Mouse (Mus musculus): ENCODE measurements around the gene Gstm2.
A peak's percentile ranks its signal among the peaks of the same experiment; 100 is the strongest.

Gstm2 gene

DNA sequence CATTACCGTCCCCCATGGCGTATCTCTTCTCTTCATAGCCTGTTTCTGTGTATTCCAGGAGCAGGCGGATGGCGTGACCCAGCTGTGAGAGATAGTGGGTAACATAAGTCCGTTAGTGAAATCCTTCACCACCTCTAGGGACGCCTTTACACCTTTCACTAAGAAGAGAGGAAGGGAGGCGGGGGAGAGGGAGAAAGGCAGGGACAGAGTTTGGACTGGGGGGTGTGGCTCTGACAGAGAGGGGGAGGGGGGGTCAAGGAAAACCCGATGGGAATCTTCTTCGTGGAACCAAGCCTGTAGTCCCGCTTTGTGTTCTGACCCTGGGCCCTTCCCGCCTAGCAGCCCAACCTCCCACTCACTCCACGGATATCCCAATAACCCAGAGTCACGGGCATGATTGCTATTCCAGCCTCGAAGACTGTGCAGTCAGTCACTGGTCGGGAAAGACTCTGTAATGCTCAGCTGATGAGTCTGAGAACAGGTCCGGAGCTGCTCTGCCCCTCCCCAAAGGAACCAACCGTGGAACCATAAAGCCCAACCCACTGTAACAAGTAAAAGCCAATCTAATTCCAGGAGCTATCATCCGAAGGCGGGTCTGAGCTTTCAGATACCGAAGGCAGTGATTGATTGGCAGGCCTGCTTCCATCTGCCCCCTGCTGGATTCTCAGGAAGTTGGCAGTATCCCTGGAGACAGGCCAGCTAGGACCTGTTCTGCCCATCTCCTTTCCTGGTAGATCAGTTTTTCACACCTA lies 42.8 kb downstream of the Gstm2 start, which contains the start of gene Gstm6:
Gene Gstm6, minus strand, starts transcription at position 511 of the 752 bp plus-strand sequence.
- no peak for DNase-seq (ENCODE audit: low spot score in 2 of 2)

DNA sequence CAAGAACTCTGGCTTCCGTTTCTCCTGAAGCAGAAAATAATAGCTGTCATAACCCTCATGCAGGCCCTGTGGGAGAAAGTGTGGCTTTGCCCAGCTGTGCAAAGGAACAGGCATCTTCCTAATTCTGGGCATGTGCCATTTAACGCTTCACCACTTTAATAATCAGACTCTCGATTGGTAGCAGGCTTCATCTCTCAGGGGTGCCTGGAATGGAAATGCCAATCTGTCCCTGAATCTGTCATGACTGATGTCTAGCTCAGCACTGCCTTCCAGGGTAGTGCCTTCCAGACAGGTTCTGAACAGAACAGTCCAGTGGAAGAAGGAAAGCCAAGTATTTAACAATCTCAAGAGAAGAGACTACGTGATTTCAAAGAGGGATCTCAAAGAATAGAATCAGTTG lies 45.0 kb downstream of the Gstm2 start:
- no peak for DNase-seq (ENCODE audit: low spot score in 2 of 2)

DNA sequence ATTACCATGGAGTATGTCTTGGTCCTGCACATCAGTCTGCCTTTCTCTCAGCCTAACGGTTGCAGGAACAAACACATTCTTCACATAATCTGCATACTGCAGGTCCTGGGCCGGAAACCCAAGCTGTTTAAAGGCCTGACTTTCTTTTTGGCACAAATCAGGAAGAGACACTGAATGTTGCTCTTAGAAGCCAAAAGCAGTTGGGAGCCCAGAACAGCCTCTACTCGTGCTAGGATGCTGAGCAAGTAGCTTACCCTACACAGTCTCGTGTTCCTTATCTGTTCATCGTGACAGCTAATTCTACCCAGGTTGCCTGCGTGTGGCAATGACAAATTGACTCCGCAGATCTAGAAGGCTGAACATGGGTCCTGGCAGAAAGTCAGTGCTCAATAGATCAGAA lies 45.7 kb downstream of the Gstm2 start:
- DNase-seq (ENCODE audit: low spot score in 2 of 2), result no peak

DNA sequence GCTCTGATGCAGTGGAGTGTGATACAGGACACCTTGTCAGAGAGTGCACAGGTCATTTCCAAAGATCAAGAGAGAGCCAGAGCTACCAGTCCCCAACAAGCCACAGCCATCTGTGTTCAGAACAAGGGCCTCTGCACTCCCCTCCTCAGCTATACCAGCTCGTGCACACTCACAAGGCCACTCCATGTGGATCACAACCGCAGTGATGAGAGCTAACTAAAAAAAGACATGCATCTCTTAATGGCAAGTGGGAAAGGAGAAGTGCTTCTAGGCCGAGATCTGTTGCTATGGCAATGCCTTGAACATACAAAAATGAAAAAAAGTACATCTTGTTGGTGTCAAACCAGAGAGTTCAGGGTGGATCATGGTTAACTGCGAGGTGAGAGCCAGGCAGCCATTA lies 46.4 kb downstream of the Gstm2 start:
- DNase-seq (ENCODE audit: low spot score in 2 of 2), result peak in 1 of 2 experiments; percentile 65

DNA sequence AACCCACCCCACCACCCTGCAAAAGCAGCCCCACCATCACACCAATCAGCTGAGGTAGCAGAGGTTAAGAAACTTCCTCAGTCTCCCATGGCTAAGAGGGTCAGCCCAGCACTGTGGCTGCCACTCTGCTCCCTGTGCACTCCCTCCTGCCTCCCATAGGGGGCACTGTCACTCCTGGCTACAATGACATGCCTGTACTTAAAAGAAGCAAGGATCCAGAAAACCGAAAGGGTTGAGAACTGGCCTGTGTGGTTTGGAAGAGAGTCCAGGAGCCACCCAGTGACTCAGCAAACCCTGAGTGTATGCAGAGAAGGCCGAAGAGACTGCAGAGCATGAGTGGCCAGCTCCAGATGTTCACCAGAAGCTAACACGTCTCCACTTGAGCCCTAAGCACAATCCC lies 46.9 kb downstream of the Gstm2 start:
- peak in 1 of 2 experiments; percentile 56 for DNase-seq (ENCODE audit: low spot score in 2 of 2)

DNA sequence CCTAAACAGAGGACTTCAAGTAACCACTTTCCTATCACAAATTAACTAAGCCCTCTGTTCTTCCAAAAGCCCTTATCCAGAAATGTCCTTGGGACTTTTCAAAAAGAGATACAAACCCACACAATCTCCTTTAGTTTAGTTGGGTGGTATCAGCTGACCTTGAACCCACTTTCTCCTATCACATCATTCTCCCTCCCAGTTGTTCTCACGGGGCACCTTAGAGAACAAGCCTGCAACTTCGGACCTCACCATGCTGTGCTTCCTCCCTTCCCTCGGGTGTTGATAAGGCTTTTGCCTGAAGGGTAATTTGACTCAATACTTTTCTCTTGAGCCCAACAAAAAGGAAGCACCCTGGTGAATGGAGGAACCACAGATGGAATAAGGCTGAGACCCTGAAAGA lies 50.4 kb downstream of the Gstm2 start:
- DNase-seq (ENCODE audit: low spot score in 2 of 2), result no peak

DNA sequence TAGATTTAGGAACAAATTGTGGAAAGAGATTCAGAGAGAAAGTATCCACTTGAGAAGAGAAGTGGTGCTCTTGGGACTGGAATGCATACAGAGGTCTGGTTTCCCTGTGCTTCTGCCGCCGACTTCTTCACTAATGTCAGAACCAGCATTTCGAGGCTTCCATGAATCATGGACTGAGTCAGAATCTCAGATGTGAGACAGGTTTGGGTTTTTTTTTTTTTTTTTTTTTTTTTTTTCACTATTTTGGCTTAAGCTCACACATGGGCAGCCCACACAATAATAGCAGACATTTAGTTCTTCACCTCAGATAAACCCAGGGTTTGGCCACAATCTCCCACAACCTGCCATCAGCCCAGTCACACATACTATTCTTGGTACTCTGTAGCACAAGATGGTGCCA lies 51.0 kb downstream of the Gstm2 start:
- no peak for DNase-seq (ENCODE audit: low spot score in 2 of 2)

DNA sequence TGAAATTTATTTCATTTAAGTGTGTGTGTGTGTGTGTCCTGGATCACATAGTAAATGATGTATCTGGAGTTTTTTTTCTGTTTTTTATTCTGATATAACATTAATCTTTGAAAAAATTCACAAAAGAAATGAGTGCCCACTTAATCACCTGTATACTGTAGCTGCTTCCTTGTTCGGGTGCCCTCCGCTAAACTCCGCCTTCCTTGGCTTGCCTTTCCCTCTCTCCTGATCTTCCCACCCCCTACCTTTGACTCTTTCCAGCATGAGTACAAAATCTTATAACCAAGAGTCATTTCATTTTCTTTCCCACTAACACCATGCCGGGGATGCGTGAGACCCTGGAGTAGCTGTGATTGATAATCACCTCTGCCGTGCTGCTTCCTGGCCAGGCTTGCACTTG lies 54.1 kb downstream of the Gstm2 start:
- DNase-seq (ENCODE audit: low spot score in 2 of 2), result no peak

Data from frontal cortex, postnatal 36 days (tissue).